Mouse (Mus musculus) myocyte (in vitro differentiated cells): ENCODE results near the gene Ndufaf3. TPM values are rescaled to one million over a fixed set of nuclear protein-coding genes. Genes with fewer than 3 reads are reported as not detected.

Source experiments
- H3K27me3 ChIP-seq: one replicate; pipeline ENCODE4 v1.6.1; 2011; ENCODE audit not compliant: control insufficient read depth, insufficient read depth, insufficient read length
- H3K36me3 ChIP-seq: one replicate; pipeline ENCODE4 v1.6.1; 2011; ENCODE audit not compliant: control insufficient read depth, insufficient read depth
- H3K4me2 ChIP-seq: one replicate; pipeline ENCODE4 v1.6.1; 2011; ENCODE audit warnings: low read depth, control low read depth
- H3K4me3 ChIP-seq: one replicate; pipeline ENCODE4 v1.5.1; 2011; ENCODE audit warnings: mild to moderate bottlenecking, control low read depth, moderate library complexity
- H3K79me2 ChIP-seq: one replicate; pipeline ENCODE4 v1.6.1; 2011; ENCODE audit not compliant: control insufficient read depth, insufficient read depth
- H3ac ChIP-seq: one replicate; pipeline ENCODE4 v1.6.1; 2011; ENCODE audit not compliant: control insufficient read depth, insufficient read length
- CEBPB ChIP-seq: IDR thresholded peaks from 2 replicates; pipeline ENCODE4 v1.6.1; 2011; ENCODE audit warnings: mild to moderate bottlenecking, moderate library complexity; ENCODE audit not compliant: poor library complexity, insufficient read depth, severe bottlenecking
- E2F4 ChIP-seq: IDR thresholded peaks from one replicate; pipeline ENCODE4 v1.6.1; 2011; ENCODE audit warnings: mild to moderate bottlenecking, control low read depth, moderate library complexity; ENCODE audit not compliant: insufficient read depth
- MAX ChIP-seq: IDR thresholded peaks from one replicate; pipeline ENCODE4 v1.6.1; 2011; ENCODE audit warnings: low read depth, mild to moderate bottlenecking, control low read depth
- MYOD1 ChIP-seq, 3 experiments: IDR thresholded peaks; one replicate each; pipeline ENCODE4 v1.6.1; 2011; ENCODE audit warnings: control low read depth in 2 of 3, low read depth in 2 of 3, mild to moderate bottlenecking in 2 of 3, moderate library complexity in 1 of 3; ENCODE audit not compliant: insufficient read length in 2 of 3, control insufficient read depth in 1 of 3
- MYOG ChIP-seq, 3 experiments: IDR thresholded peaks; one replicate each; pipeline ENCODE4 v1.6.1; 2011; ENCODE audit warnings: control low read depth in 2 of 3, low read depth in 2 of 3, mild to moderate bottlenecking in 2 of 3; ENCODE audit not compliant: insufficient read length in 2 of 3, control insufficient read depth in 1 of 3, insufficient read depth in 1 of 3
- POLR2A ChIP-seq: IDR thresholded peaks from one replicate; pipeline ENCODE4 v1.6.1; 2011; ENCODE audit warnings: low read depth, mild to moderate bottlenecking, control low read depth, moderate library complexity; ENCODE audit not compliant: insufficient read length
- POLR2AphosphoS2 ChIP-seq: IDR thresholded peaks from one replicate; pipeline ENCODE4 v1.6.1; 2011; ENCODE audit warnings: low read depth, control low read depth; ENCODE audit not compliant: insufficient read length
- REST ChIP-seq: IDR thresholded peaks from one replicate; pipeline ENCODE4 v1.6.1; 2011; ENCODE audit warnings: mild to moderate bottlenecking, control low read depth, moderate library complexity; ENCODE audit not compliant: insufficient read depth, insufficient read length
- SRF ChIP-seq: IDR thresholded peaks from one replicate; pipeline ENCODE4 v1.6.1; 2011; ENCODE audit warnings: low read depth; ENCODE audit not compliant: control insufficient read depth, insufficient read length
- TCF12 ChIP-seq: IDR thresholded peaks from one replicate; pipeline ENCODE4 v1.6.1; 2011; ENCODE audit warnings: mild to moderate bottlenecking, control low read depth; ENCODE audit not compliant: poor library complexity, insufficient read depth, severe bottlenecking
- TCF3 ChIP-seq: IDR thresholded peaks from one replicate; pipeline ENCODE4 v1.6.1; 2011; ENCODE audit warnings: low read depth, control low read depth; ENCODE audit not compliant: insufficient read length
- USF1 ChIP-seq: IDR thresholded peaks from one replicate; pipeline ENCODE4 v1.6.1; 2011; ENCODE audit warnings: low read depth, mild to moderate bottlenecking, control low read depth, moderate library complexity
- polyA plus RNA-seq: library from polyadenylated mRNA; unstranded; fragments of >200 nt; fragmentation: generic; extraction: Trizol; gene quantifications from one replicate; pipeline ENCODE4 v1.2.1, GENCODE M21; 2012; ENCODE audit warnings: missing spikeins

The Ndufaf3 gene
- polyA plus RNA-seq, 1 experiment = 25.8 TPM

DNA sequence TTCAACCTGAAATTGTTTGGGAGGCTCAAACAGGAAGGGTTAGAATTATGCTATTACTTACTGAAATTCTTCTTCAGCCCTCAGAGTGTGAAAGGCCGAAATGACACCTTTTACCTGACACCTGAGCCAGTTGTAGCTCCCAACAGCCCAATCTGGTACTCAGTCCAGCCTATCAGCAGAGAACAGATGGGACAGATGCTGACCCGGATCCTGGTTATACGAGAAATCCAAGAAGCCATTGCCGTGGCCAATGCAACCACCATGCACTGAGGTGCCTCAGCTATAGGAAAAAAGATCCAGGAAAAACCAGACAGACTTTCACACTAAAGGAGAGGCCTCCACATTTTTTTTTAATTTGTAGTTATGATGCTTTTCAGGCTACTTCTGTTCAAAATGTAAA lies 8.1 kb downstream of the Ndufaf3 start:
- TF ChIP-seq TCF3 (no peak), MYOG (IDR thresholded peaks at IDR 0.05; ENCODE audit: control insufficient read depth in 1 of 3, insufficient read depth in 1 of 3, insufficient read length in 2 of 3, low read depth in 2 of 3) (no peak), USF1 (no peak)
- no peaks in the 10 kb centered on the region for H3K27me3 ChIP-seq
- no peak overlapping the region for H3K4me2 ChIP-seq
- peaks cover 41% of the 10 kb centered on the region for H3K36me3 ChIP-seq
- H3K4me3 ChIP-seq = no peak overlapping the region
- peaks cover 20% of the 10 kb centered on the region for H3K79me2 ChIP-seq
- no peak overlapping the region for H3ac ChIP-seq

- no peak overlapping the region for H3K4me2 ChIP-seq
- TF ChIP-seq POLR2AphosphoS2 (no peak), MYOD1 (IDR thresholded peaks at IDR 0.05; ENCODE audit: control insufficient read depth in 1 of 3, insufficient read length in 2 of 3, low read depth in 2 of 3) (no peak), POLR2A (no peak), SRF (no peak), TCF12 (no peak), CEBPB (no peak), USF1 (no peak), E2F4 (no peak), REST (no peak)
These were observed 20.4 kb downstream of the Ndufaf3 start for GRCm38 (mm10) chr9:108546875-108547274.

GRCm38 (mm10) chr9:108545986-108546385 lies 21.2 kb downstream of the Ndufaf3 start:
- Histone ChIP-seq H3K27me3 (no peaks in the 10 kb centered on the region), H3K36me3 (peaks cover 67% of the 10 kb centered on the region), H3K4me3 (no peak overlapping the region), H3ac (no peak overlapping the region), H3K4me2 (no peak overlapping the region), H3K79me2 (peaks cover 47% of the 10 kb centered on the region)
- TF ChIP-seq POLR2A (no peak), SRF (no peak), E2F4 (no peak), CEBPB (no peak), REST (no peak), MYOD1 (IDR thresholded peaks at IDR 0.05; ENCODE audit: control insufficient read depth in 1 of 3, insufficient read length in 2 of 3, low read depth in 2 of 3) (no peak), MYOG (IDR thresholded peaks at IDR 0.05; ENCODE audit: control insufficient read depth in 1 of 3, insufficient read depth in 1 of 3, insufficient read length in 2 of 3, low read depth in 2 of 3) (no peak), TCF12 (no peak), TCF3 (no peak), USF1 (no peak), POLR2AphosphoS2 (no peak), MAX (no peak)

More at GRCm38 (mm10) chr9:108546875-108547274, 20.4 kb downstream of the Ndufaf3 start:
- Histone ChIP-seq H3K4me3 (no peak overlapping the region), H3ac (no peak overlapping the region), H3K27me3 (no peaks in the 10 kb centered on the region), H3K79me2 (peaks cover 43% of the 10 kb centered on the region), H3K36me3 (peaks cover 70% of the 10 kb centered on the region)

DNA sequence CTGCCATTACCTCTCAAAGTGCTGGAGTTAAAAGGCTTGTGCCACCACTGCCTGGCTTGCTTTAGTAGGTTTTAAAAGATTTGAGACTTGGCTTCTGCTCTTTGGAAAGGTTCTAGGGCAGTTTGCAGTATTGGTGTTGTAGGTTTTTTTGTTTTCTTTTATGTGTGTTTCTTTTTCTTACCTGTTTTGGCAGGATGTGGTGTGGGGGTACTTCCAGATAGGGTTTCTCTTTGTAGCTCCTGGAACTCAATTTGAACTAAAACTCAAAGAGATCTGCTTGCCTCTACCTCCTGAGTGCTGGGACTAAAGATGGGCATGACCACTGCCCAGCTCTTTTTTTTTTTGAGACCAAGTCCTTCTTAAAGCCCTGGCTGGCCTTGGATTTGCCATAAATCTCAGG lies 26.4 kb downstream of the Ndufaf3 start:
- Histone ChIP-seq H3ac (no peak overlapping the region), H3K4me2 (no peak overlapping the region), H3K79me2 (peaks cover 31% of the 10 kb centered on the region), H3K36me3 (peaks cover 55% of the 10 kb centered on the region), H3K4me3 (no peak overlapping the region), H3K27me3 (no peaks in the 10 kb centered on the region)
- no peak for TF ChIP-seq REST
- TF ChIP-seq TCF12 = no peak
- TF ChIP-seq SRF = no peak
- TF ChIP-seq CEBPB = no peak
- TF ChIP-seq MYOG (IDR thresholded peaks at IDR 0.05; ENCODE audit: control insufficient read depth in 1 of 3, insufficient read depth in 1 of 3, insufficient read length in 2 of 3, low read depth in 2 of 3) = no peak
- TF ChIP-seq POLR2AphosphoS2 = no peak
- TF ChIP-seq E2F4 = no peak

DNA sequence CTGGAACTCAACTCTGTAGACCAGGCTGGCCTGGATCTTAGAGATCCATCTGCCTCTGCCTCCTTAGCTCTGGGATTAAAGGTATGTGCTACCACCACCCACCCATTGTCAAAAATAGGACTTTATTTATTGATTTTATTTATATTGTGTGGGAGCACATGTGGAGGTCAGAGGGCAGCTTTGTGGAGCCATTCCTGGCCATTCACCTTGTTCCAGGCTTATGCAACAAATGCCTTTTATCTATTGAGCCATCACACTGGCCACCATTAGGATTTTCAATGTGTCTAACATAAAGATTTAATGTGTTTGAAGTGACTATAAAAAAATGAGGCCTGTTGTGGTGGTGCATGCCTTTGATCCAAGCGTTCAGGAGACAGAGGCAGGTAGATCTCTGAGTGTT lies 35.7 kb downstream of the Ndufaf3 start:
- no peak for TF ChIP-seq CEBPB
- no peak for TF ChIP-seq USF1
- TF ChIP-seq SRF = no peak
- no peak for TF ChIP-seq POLR2AphosphoS2
- no peak for TF ChIP-seq E2F4
- TF ChIP-seq MYOG (IDR thresholded peaks at IDR 0.05; ENCODE audit: control insufficient read depth in 1 of 3, insufficient read depth in 1 of 3, insufficient read length in 2 of 3, low read depth in 2 of 3) = no peak
- no peak for TF ChIP-seq MAX
- TF ChIP-seq TCF3 = no peak
- no peak for TF ChIP-seq TCF12
- TF ChIP-seq REST = no peak
- TF ChIP-seq MYOD1 (IDR thresholded peaks at IDR 0.05; ENCODE audit: control insufficient read depth in 1 of 3, insufficient read length in 2 of 3, low read depth in 2 of 3) = no peak
- no peak for TF ChIP-seq POLR2A

More for the DNA sequence above, 35.7 kb downstream of the Ndufaf3 start:
- H3K4me3 ChIP-seq = no peak overlapping the region
- H3ac ChIP-seq = no peak overlapping the region
- peaks cover 66% of the 10 kb centered on the region for H3K36me3 ChIP-seq
- H3K79me2 ChIP-seq = peaks cover 32% of the 10 kb centered on the region
- H3K4me2 ChIP-seq = no peak overlapping the region
- H3K27me3 ChIP-seq = no peaks in the 10 kb centered on the region
